Mouse (Mus musculus): ENCODE measurements at regions not wholly inside any gene's neighbourhood (a gene's known extent, or its start where the extent isn't known, plus 50 kb on each side); places are given as distances from the start of the nearest gene placed in this dataset.

GRCm38 (mm10) chr4:66542833-66543436 is 138.5 kb upstream of the Astn2 start:
- Histone ChIP-seq H3K4me3 (ENCODE audit: control insufficient read depth in 1 of 2, insufficient read depth in 1 of 2, low read depth in 2 of 2, low read length in 2 of 2) (no peak overlapping the region), H3K27ac (ENCODE audit: control insufficient read depth, low read depth, low read length) (no peak overlapping the region), H3K9ac (ENCODE audit: control insufficient read depth, low read depth, low read length, poor library complexity, severe bottlenecking) (no peak overlapping the region), H3K27me3 (ENCODE audit: control insufficient read depth in 1 of 2, insufficient read depth in 2 of 2, low read length in 2 of 2) (no peaks in the 10 kb centered on the region), H3K4me1 (ENCODE audit: control insufficient read depth in 1 of 2, insufficient read depth in 2 of 2, low read length in 2 of 2) (no peaks in the 10 kb centered on the region), H3K9me3 (replicated peaks; ENCODE audit: insufficient read depth, low read length) (no peaks in the 10 kb centered on the region), H3K36me3 (ENCODE audit: control insufficient read depth in 1 of 2, insufficient read depth in 2 of 2, low read length in 2 of 2) (no peaks in the 10 kb centered on the region), H3K79me2 (ENCODE audit: control insufficient read depth, insufficient read depth, low read length, poor library complexity) (no peaks in the 10 kb centered on the region)
- no peak for DNase-seq (ENCODE audit: low read depth, low spot score)
- TF ChIP-seq GABPA (IDR thresholded peaks at IDR 0.05; ENCODE audit: low read depth, low read length) (no peak), RAD21 (IDR thresholded peaks at IDR 0.05; ENCODE audit: low read depth, low read length) (no peak), POLR2A (IDR thresholded peaks at IDR 0.05; ENCODE audit: control insufficient read depth in 1 of 2, insufficient read depth in 1 of 2, low read depth in 1 of 2, low read length in 2 of 2, poor library complexity in 1 of 2) (no peak), SMC3 (IDR thresholded peaks at IDR 0.05; ENCODE audit: low read depth, low read length) (no peak), EP300 (IDR thresholded peaks at IDR 0.05; ENCODE audit: low read depth in 1 of 2, low read length in 2 of 2) (no peak), JUND (IDR thresholded peaks at IDR 0.05; ENCODE audit: low read depth, low read length) (no peak), CHD2 (IDR thresholded peaks at IDR 0.05; ENCODE audit: low read length) (no peak), USF1 (IDR thresholded peaks at IDR 0.05; ENCODE audit: low read depth, low read length) (no peak), SIN3A (IDR thresholded peaks at IDR 0.05; ENCODE audit: low read length) (no peak), BHLHE40 (IDR thresholded peaks at IDR 0.05; ENCODE audit: borderline replicate concordance, low read depth, low read length) (no peak), TBP (IDR thresholded peaks at IDR 0.05; ENCODE audit: low read depth, low read length) (no peak)

GRCm38 (mm10) chr4:66524456-66524855 is 120.0 kb upstream of the Astn2 start:
- Histone ChIP-seq H3K9me3 (replicated peaks; ENCODE audit: insufficient read depth, low read length) (no peaks in the 10 kb centered on the region), H3K4me3 (ENCODE audit: control insufficient read depth in 1 of 2, insufficient read depth in 1 of 2, low read depth in 2 of 2, low read length in 2 of 2) (no peak overlapping the region), H3K27ac (ENCODE audit: control insufficient read depth, low read depth, low read length) (no peak overlapping the region), H3K79me2 (ENCODE audit: control insufficient read depth, insufficient read depth, low read length, poor library complexity) (no peaks in the 10 kb centered on the region), H3K4me1 (ENCODE audit: control insufficient read depth in 1 of 2, insufficient read depth in 2 of 2, low read length in 2 of 2) (no peaks in the 10 kb centered on the region), H3K9ac (ENCODE audit: control insufficient read depth, low read depth, low read length, poor library complexity, severe bottlenecking) (no peak overlapping the region), H3K36me3 (ENCODE audit: control insufficient read depth in 1 of 2, insufficient read depth in 2 of 2, low read length in 2 of 2) (no peaks in the 10 kb centered on the region), H3K27me3 (ENCODE audit: control insufficient read depth in 1 of 2, insufficient read depth in 2 of 2, low read length in 2 of 2) (no peaks in the 10 kb centered on the region)
- TF ChIP-seq BHLHE40 (IDR thresholded peaks at IDR 0.05; ENCODE audit: borderline replicate concordance, low read depth, low read length) (no peak), USF1 (IDR thresholded peaks at IDR 0.05; ENCODE audit: low read depth, low read length) (no peak), MYB (IDR thresholded peaks at IDR 0.05; ENCODE audit: low read depth, low read length) (no peak), CHD2 (IDR thresholded peaks at IDR 0.05; ENCODE audit: low read length) (no peak), ELF1 (IDR thresholded peaks at IDR 0.05; ENCODE audit: low read depth, low read length) (no peak), MEF2A (IDR thresholded peaks at IDR 0.05; ENCODE audit: extremely low read depth, insufficient replicate concordance, low read depth, low read length, poor library complexity, severe bottlenecking) (no peak), USF2 (IDR thresholded peaks at IDR 0.05; ENCODE audit: borderline replicate concordance in 1 of 2, insufficient read depth in 1 of 2, low read depth in 1 of 2, low read length in 2 of 2) (no peak), TCF12 (IDR thresholded peaks at IDR 0.05; ENCODE audit: low read depth, low read length) (no peak), CTCF (IDR thresholded peaks at IDR 0.05 in 2 of 3, conservative IDR thresholded peaks at IDR 0.05 in 1 of 3; ENCODE audit: control insufficient read depth in 1 of 3, insufficient read depth in 1 of 3, low read depth in 2 of 3, low read length in 3 of 3, poor library complexity in 1 of 3, severe bottlenecking in 1 of 3) (no peak), POLR2AphosphoS5 (IDR thresholded peaks at IDR 0.05; ENCODE audit: borderline replicate concordance, low read depth, low read length) (no peak)
- DNase-seq (ENCODE audit: low read depth, low spot score) = no peak
